Mouse (Mus musculus) large intestine, adult 2 months (tissue): Measurements from ENCODE around the gene Lrrc75b. TPM values are rescaled to one million over a fixed set of nuclear protein-coding genes. Genes with fewer than 3 reads are reported as not detected.
"Not testable (repeated sequence)": the region's sequence is repeated elsewhere in the genome, so short reads cannot be mapped to it uniquely, and the experiment has no call there.

Experiments
- DNase-seq: peaks from one replicate; pipeline ENCODE4 v3.0.0-alpha.2; 2012; ENCODE audit warnings: low read depth, low spot score
- WGBS: fragments of 180-500 bp; shearing (Covaris S2); methylation state at CpG from one replicate; pipeline ENCODE4 v1.1.7; 2018; 5-methylcytosine and 5-hydroxymethylcytosine counted together
- polyA plus RNA-seq: library from polyadenylated mRNA; depleted of rRNA; stranded (reverse); fragments of >200 nt; gene quantifications from 2 replicates; pipeline ENCODE4 v1.2.3, GENCODE M21; 2012

Lrrc75b gene
- polyA plus RNA-seq, 1 experiment = 1.0 TPM

- DNase-seq = peak; percentile 89
- WGBS = 17% methylated on average over 14 of the region's 14 CpGs
These were observed 11.6 kb downstream of the Lrrc75b start for GRCm38 (mm10) chr10:75548486-75548885.

- WGBS = 35% methylated on average over 7 of the region's 7 CpGs
- no peak for DNase-seq
These were observed 12.2 kb downstream of the Lrrc75b start for GRCm38 (mm10) chr10:75547901-75548300.

- DNase-seq = no peak
- WGBS = 76% methylated on average over 5 of the region's 5 CpGs
These were observed 24.0 kb downstream of the Lrrc75b start for GRCm38 (mm10) chr10:75536123-75536522.

- 71% methylated on average over 2 of the region's 2 CpGs for WGBS
- no peak for DNase-seq
These were observed 24.7 kb downstream of the Lrrc75b start for GRCm38 (mm10) chr10:75535423-75535822.

GRCm38 (mm10) chr10:75534934-75535333 lies 25.2 kb downstream of the Lrrc75b start:
- WGBS = 90% methylated on average over 8 of the region's 8 CpGs
- DNase-seq = no peak

GRCm38 (mm10) chr10:75534216-75534615 lies 25.9 kb downstream of the Lrrc75b start:
- 92% methylated on average over 8 of the region's 8 CpGs for WGBS
- DNase-seq = no peak

- no peak for DNase-seq
- WGBS = 91% methylated on average over 9 of the region's 9 CpGs
These were observed 28.5 kb downstream of the Lrrc75b start for GRCm38 (mm10) chr10:75531532-75532090.

GRCm38 (mm10) chr10:75530322-75530721 lies 29.8 kb downstream of the Lrrc75b start:
- 82% methylated on average over 2 of the region's 2 CpGs for WGBS

GRCm38 (mm10) chr10:75525450-75525849 lies 34.7 kb downstream of the Lrrc75b start:
- 91% methylated on average over 9 of the region's 9 CpGs for WGBS
- not testable (repeated sequence) for DNase-seq

More at GRCm38 (mm10) chr10:75530322-75530721, 29.8 kb downstream of the Lrrc75b start:
- no peak for DNase-seq

- DNase-seq = no peak
- WGBS = 79% methylated on average over 4 of the region's 4 CpGs
These were observed 38.5 kb downstream of the Lrrc75b start for GRCm38 (mm10) chr10:75521643-75522042.

GRCm38 (mm10) chr10:75520581-75520980 lies 39.5 kb downstream of the Lrrc75b start:
- WGBS = 91% methylated on average over 5 of the region's 5 CpGs
- no peak for DNase-seq

GRCm38 (mm10) chr10:75517758-75518143 lies 42.4 kb downstream of the Lrrc75b start, which contains the start of gene Gucd1:
Gene Gucd1 (minus strand): TSS chr10:75517972.
- under 1% methylated on average over 20 of the region's 20 CpGs for WGBS
- DNase-seq = peak; percentile 92

- whole genome bisulfite sequencing = 2% methylated on average over 48 of the region's 52 CpGs
- DNase-seq = no peak
These were observed 42.9 kb downstream of the Lrrc75b start, which contains the start of gene Snrpd3 for GRCm38 (mm10) chr10:75517073-75517757. Gene Snrpd3 (plus strand): TSS chr10:75517551.

GRCm38 (mm10) chr10:75516724-75517072 lies 43.4 kb downstream of the Lrrc75b start:
- WGBS = under 1% methylated on average over 12 of the region's 12 CpGs
- DNase-seq = no peak

- 10% methylated on average over 8 of the region's 8 CpGs for WGBS
- DNase-seq = no peak
These were observed 43.9 kb downstream of the Lrrc75b start for GRCm38 (mm10) chr10:75516038-75516723.

- DNase-seq = no peak
- WGBS = 31% methylated on average over 4 of the region's 4 CpGs
These were observed 44.7 kb downstream of the Lrrc75b start for GRCm38 (mm10) chr10:75515216-75516037.

- no peak for DNase-seq
- 48% methylated on average over 7 of the region's 7 CpGs for WGBS
These were observed 45.8 kb downstream of the Lrrc75b start for GRCm38 (mm10) chr10:75514361-75514760.

- no peak for DNase-seq
- 83% methylated on average over 8 of the region's 8 CpGs for WGBS
These were observed 46.6 kb downstream of the Lrrc75b start for GRCm38 (mm10) chr10:75513306-75514067.

GRCm38 (mm10) chr10:75512796-75513195 lies 47.3 kb downstream of the Lrrc75b start:
- 38% methylated on average over 7 of the region's 7 CpGs for WGBS
- DNase-seq = no peak
